1 mouse cellular context compared by ENCODE assay signal in genomic region chr5:140661427-140661826, GRCm38 (mm10).
TF ChIP-seq lines count a peak whose summit lies in the region.

No protein-coding gene starts in this region.

TF ChIP-seq in MEL, 35 proteins besides CTCF, POLR2A, EP300 and RAD21:
- TF ChIP-seq NRF1 (IDR thresholded peaks at IDR 0.05; ENCODE audit: insufficient read depth, low read depth, low read length, poor library complexity, severe bottlenecking) (no peak), ZMIZ1 (IDR thresholded peaks at IDR 0.05; ENCODE audit: low read depth, low read length) (no peak), ZNF384 (IDR thresholded peaks at IDR 0.05; ENCODE audit: low read depth, low read length) (peak; percentile 82), JUND (IDR thresholded peaks at IDR 0.05; ENCODE audit: low read depth, low read length) (no peak), RCOR1 (IDR thresholded peaks at IDR 0.05; ENCODE audit: low read depth, low read length) (no peak), TBP (IDR thresholded peaks at IDR 0.05; ENCODE audit: low read depth, low read length) (no peak), GATA1 (IDR thresholded peaks at IDR 0.05; ENCODE audit: low read depth, low read length) (peak; percentile 59; the same call in 1 of the 2 replicates), UBTF (IDR thresholded peaks at IDR 0.05; ENCODE audit: borderline replicate concordance, insufficient read depth, low read depth, low read length) (no peak), ZKSCAN1 (IDR thresholded peaks at IDR 0.05; ENCODE audit: low read depth, low read length) (no peak)
